Mouse (Mus musculus) spleen, adult 2 months (tissue): ENCODE results near the gene 4930550L24Rik.

Experiments used
- CTCF ChIP-seq: fragments of 200-500 bp; IDR thresholded peaks from 2 replicates; pipeline ENCODE4 v1.5.1; 2011; ENCODE audit warnings: mild to moderate bottlenecking, inconsistent platforms; ENCODE audit not compliant: insufficient read depth, insufficient read length, insufficient replicate concordance; ENCODE audit errors: extremely low read depth
- POLR2A ChIP-seq: fragments of 200-500 bp; IDR thresholded peaks from 2 replicates; pipeline ENCODE4 v1.6.1; 2011; ENCODE audit warnings: low read depth, low read length, inconsistent platforms

- TF ChIP-seq POLR2A (no peak), CTCF (no peak)
Measured at GRCm38 (mm10) chrX:58909060-58909459, at the start of gene 4930550L24Rik.
